11 mouse cellular contexts compared by ENCODE assay signal in the genomic region with DNA sequence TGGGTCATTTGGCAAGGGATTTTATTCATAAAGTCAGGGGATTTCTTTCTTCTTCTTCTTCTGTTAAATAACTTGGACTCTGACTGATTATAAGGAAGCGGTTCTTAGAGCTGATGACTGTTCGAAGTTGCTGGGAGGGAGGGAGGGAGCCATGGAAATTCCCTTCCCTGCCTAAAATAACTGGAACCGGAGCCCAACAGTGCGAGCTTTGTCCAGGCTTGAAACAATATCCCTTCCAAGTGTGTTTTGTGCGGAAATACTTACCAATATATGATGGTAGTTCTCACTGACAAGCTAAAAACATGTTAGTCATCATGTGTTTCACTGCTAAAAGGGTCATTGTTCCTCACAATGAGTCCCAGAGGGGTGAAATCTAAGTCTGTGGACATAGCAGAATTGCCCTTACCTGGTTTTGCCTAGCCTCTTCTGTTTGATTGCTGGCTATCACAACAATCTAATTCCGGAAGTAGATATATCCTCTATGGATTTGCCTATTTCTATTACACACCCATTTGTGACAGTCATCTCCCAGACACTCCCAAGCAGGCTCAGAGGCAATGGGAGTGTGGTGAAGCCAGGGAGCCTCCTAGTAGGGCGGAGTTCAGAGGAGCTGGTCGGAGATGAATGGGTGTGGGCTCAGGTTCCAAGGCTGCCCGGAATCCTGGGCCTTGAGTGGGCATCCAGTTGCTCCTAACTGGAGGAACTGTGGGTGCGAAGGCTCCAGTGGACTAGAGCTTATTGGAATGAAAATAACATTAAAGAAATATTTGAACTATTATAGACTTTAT.
A peak's percentile ranks its signal among the peaks of the same experiment; 100 is the strongest.
DNase-seq lines count a peak whose midpoint lies in the region; ATAC-seq and TF ChIP-seq lines count a peak whose summit lies in the region.
"Had no signal": no experiment of that assay in that cellular context is flagged by ENCODE, and none has a peak within 500 bp of the region (broad histone marks: within the 10 kb centered on the region; RNA-seq: fewer than 3 reads in every experiment).

No protein-coding gene starts in this region.

- no peak overlapping the region for H3K4me3 ChIP-seq in heart, embryonic 13.5 days
- no peak overlapping the region for H3K4me3 ChIP-seq in embryonic facial prominence, embryonic 14.5 days (ENCODE audit: low read depth, low read length)
- H3K4me3 ChIP-seq in limb, embryonic 14.5 days (replicated peaks; ENCODE audit: low read length) = no peak overlapping the region

- peak overlapping the region; percentile 39; the same call in 1 of the 2 replicates for H3K27ac ChIP-seq in heart, embryonic 13.5 days (replicated peaks)
- H3K27ac ChIP-seq in embryonic facial prominence, embryonic 14.5 days (replicated peaks; ENCODE audit: low read depth, low read length) = peak overlapping the region; percentile 76
- peak overlapping the region; percentile 35; the same call in 1 of the 2 replicates for H3K27ac ChIP-seq in limb, embryonic 14.5 days (replicated peaks; ENCODE audit: low read depth, low read length)

- no peak overlapping the region for H3K9ac ChIP-seq in heart, embryonic 13.5 days
- H3K9ac ChIP-seq in embryonic facial prominence, embryonic 14.5 days (ENCODE audit: low read depth, low read length) = no peak overlapping the region
- H3K9ac ChIP-seq in limb, embryonic 14.5 days (ENCODE audit: low read depth, low read length, severe bottlenecking) = no peak overlapping the region

- H3K4me2 ChIP-seq in heart, embryonic 13.5 days = no peak overlapping the region
- no peak overlapping the region; the same call in 1 of the 2 replicates for H3K4me2 ChIP-seq in embryonic facial prominence, embryonic 14.5 days (ENCODE audit: low read depth, low read length)
- H3K4me2 ChIP-seq in limb, embryonic 14.5 days (replicated peaks; ENCODE audit: low read depth, low read length, severe bottlenecking) = no peak overlapping the region

- H3K4me1 ChIP-seq in heart, embryonic 13.5 days = peaks cover 27% of the 10 kb centered on the region
- peaks cover 7% of the 10 kb centered on the region; the same call in 1 of the 2 replicates for H3K4me1 ChIP-seq in embryonic facial prominence, embryonic 14.5 days (ENCODE audit: control insufficient read depth, insufficient read depth, low read length)
- peaks cover 22% of the 10 kb centered on the region for H3K4me1 ChIP-seq in limb, embryonic 14.5 days (ENCODE audit: control insufficient read depth, insufficient read depth, low read length)

- no peak for TF ChIP-seq POLR2A in limb, embryonic 14.5 days (IDR thresholded peaks at IDR 0.05; ENCODE audit: borderline replicate concordance, extremely low read depth, insufficient read depth, insufficient read length)

- H3K9me3 ChIP-seq in heart, embryonic 13.5 days = no peaks in the 10 kb centered on the region
- H3K9me3 ChIP-seq in embryonic facial prominence, embryonic 14.5 days (ENCODE audit: control insufficient read depth, low read length) = no peaks in the 10 kb centered on the region
- no peaks in the 10 kb centered on the region for H3K9me3 ChIP-seq in limb, embryonic 14.5 days (ENCODE audit: control insufficient read depth, low read length)

- no peak for DNase-seq in heart, postnatal 4 days
- DNase-seq in 3T3-L1 (ENCODE audit: low read depth, low spot score) = peak; percentile 10
- peak; percentile 66 for DNase-seq in embryonic facial prominence, embryonic 14.5 days (ENCODE audit: low spot score)
- DNase-seq in limb, embryonic 14.5 days (ENCODE audit: low spot score) = no peak
- DNase-seq in spleen, postnatal 36 days (ENCODE audit: low spot score in 2 of 2) = no peak
- no peak for DNase-seq in kidney, adult 18-20 months
- no peak for DNase-seq in kidney, adult 11 months
- DNase-seq: adrenal gland, postnatal 25 days; cerebellum, adult 11-12 months had no signal

- WGBS in heart, embryonic 13.5 days = 54% methylated on average over 10 of the region's 10 CpGs
- WGBS in embryonic facial prominence, embryonic 14.5 days = 20% methylated on average over 10 of the region's 10 CpGs
- WGBS in limb, embryonic 14.5 days = 49% methylated on average over 10 of the region's 10 CpGs

- H3K27me3 ChIP-seq in heart, embryonic 13.5 days (replicated peaks) = no peaks in the 10 kb centered on the region
- no peaks in the 10 kb centered on the region for H3K27me3 ChIP-seq in embryonic facial prominence, embryonic 14.5 days (replicated peaks; ENCODE audit: control insufficient read depth, insufficient read depth, low read length)
- no peaks in the 10 kb centered on the region for H3K27me3 ChIP-seq in limb, embryonic 14.5 days (ENCODE audit: control insufficient read depth, insufficient read depth, low read length)

- ATAC-seq in heart, embryonic 13.5 days (ENCODE audit: extremely low read depth, insufficient number of reproducible peaks, low FRiP score, low TSS enrichment) = no peak
- ATAC-seq in embryonic facial prominence, embryonic 14.5 days (ENCODE audit: low read depth) = peak; percentile 55
- peak; percentile 43; the same call in 1 of the 2 replicates for ATAC-seq in limb, embryonic 14.5 days (ENCODE audit: low FRiP score, low read depth)
- ATAC-seq: CD4-positive, CD25-positive, alpha-beta regulatory T cell, adult 4 months had no signal

- no peaks in the 10 kb centered on the region for H3K36me3 ChIP-seq in heart, embryonic 13.5 days
- no peaks in the 10 kb centered on the region for H3K36me3 ChIP-seq in embryonic facial prominence, embryonic 14.5 days (ENCODE audit: control insufficient read depth, insufficient read depth, low read length)
- H3K36me3 ChIP-seq in limb, embryonic 14.5 days (ENCODE audit: control insufficient read depth, insufficient read depth, low read length) = no peaks in the 10 kb centered on the region

Comparison
In these comparisons a context has a peak if more than half of its experiments do, and no peak if none do; other contexts are left out.
1. DNase-seq: peak in 3T3-L1 (single experiment) and embryonic facial prominence, embryonic 14.5 days (single experiment); none in heart, postnatal 4 days (single experiment), limb, embryonic 14.5 days (single experiment), spleen, postnatal 36 days (0 of 2), kidney, adult 18-20 months (single experiment) and kidney, adult 11 months (single experiment).
2. Peak in every context shown above with its lines, with median percentiles within 50 percentile points of each other: H3K27ac ChIP-seq.